Mouse (Mus musculus): ENCODE data around the gene Iqck. TPM values are rescaled to one million over a fixed set of nuclear protein-coding genes. Genes with fewer than 3 reads are reported as not detected.

Iqck gene
- total RNA-seq, 2 experiments from 2014 or later = 18.4 to 20.5 TPM

- DNase-seq = peak; percentile 79 to 83
Observed at GRCm38 (mm10) chr7:118850676-118851290, 4.8 kb upstream of the Iqck start.

- DNase-seq = peak; percentile 30 to 58
Observed at GRCm38 (mm10) chr7:118851571-118851970, 4.0 kb upstream of the Iqck start.

- no peak for DNase-seq
Observed at GRCm38 (mm10) chr7:118852611-118853010, 2.9 kb upstream of the Iqck start.

GRCm38 (mm10) chr7:118854606-118855005 lies 946 bp upstream of the Iqck start:
- no peak for DNase-seq

GRCm38 (mm10) chr7:118855877-118856304 lies 339 bp downstream of the Iqck start, which contains the start of gene Knop1:
TSS of gene Knop1 (minus strand) at chr7:118856254.
- no peak for DNase-seq

GRCm38 (mm10) chr7:118858640-118859039 lies 3.1 kb downstream of the Iqck start:
- peak; percentile 32 to 41 for DNase-seq

- no peak for DNase-seq
Observed at GRCm38 (mm10) chr7:118865362-118865761, 9.8 kb downstream of the Iqck start.

- no peak for DNase-seq
Observed at GRCm38 (mm10) chr7:118879466-118880029, 24.0 kb downstream of the Iqck start.

- DNase-seq = no peak
Observed at GRCm38 (mm10) chr7:118883957-118884356, 28.4 kb downstream of the Iqck start.

- DNase-seq = peak; percentile 37 to 44
Observed at GRCm38 (mm10) chr7:118884969-118885368, 29.4 kb downstream of the Iqck start.

- no peak for DNase-seq
Observed at GRCm38 (mm10) chr7:118887303-118888055, 31.9 kb downstream of the Iqck start.

- peak in 1 of 2 experiments; percentile 16 for DNase-seq
Observed at GRCm38 (mm10) chr7:118889046-118889680, 33.6 kb downstream of the Iqck start.

- no peak for DNase-seq
Observed at GRCm38 (mm10) chr7:118895469-118896450, 40.2 kb downstream of the Iqck start.

GRCm38 (mm10) chr7:118898063-118898462 lies 42.5 kb downstream of the Iqck start:
- DNase-seq = no peak

GRCm38 (mm10) chr7:118900090-118900489 lies 44.5 kb downstream of the Iqck start:
- DNase-seq = no peak

GRCm38 (mm10) chr7:118902944-118903343 lies 47.4 kb downstream of the Iqck start:
- DNase-seq = no peak

GRCm38 (mm10) chr7:118903879-118904278 lies 48.3 kb downstream of the Iqck start:
- no peak for DNase-seq

- DNase-seq = peak; percentile 80 to 83
Observed at GRCm38 (mm10) chr7:118904530-118904929, 49.0 kb downstream of the Iqck start.

GRCm38 (mm10) chr7:118908961-118909515 lies 53.5 kb downstream of the Iqck start:
- peak; percentile 28 to 62 for DNase-seq

GRCm38 (mm10) chr7:118910464-118910863 lies 54.9 kb downstream of the Iqck start:
- DNase-seq = no peak

- DNase-seq = no peak
Observed at GRCm38 (mm10) chr7:118911170-118911569, 55.6 kb downstream of the Iqck start.

Measured in adrenal gland, postnatal 36 days (tissue).